Mouse (Mus musculus) CH12.LX (cell line): ENCODE data around the gene Oprm1. TPM values are rescaled to one million over a fixed set of nuclear protein-coding genes. Genes with fewer than 3 reads are reported as not detected.

Experiments
- DNase-seq: peaks from one replicate; pipeline ENCODE4 v3.0.0-alpha.2; 2013; ENCODE audit errors: extremely low read depth
- H3K27ac ChIP-seq: 2 replicates; pipeline ENCODE4 v1.5.1; 2012; ENCODE audit warnings: low read depth, mild to moderate bottlenecking, control low read depth, moderate library complexity; ENCODE audit not compliant: insufficient read depth
- H3K27me3 ChIP-seq: replicated peaks from 2 replicates; pipeline ENCODE3; 2012; ENCODE audit warnings: inconsistent platforms
- H3K36me3 ChIP-seq, 2 experiments: replicated peaks in 1 of 2; 2 replicates each; pipeline versions ENCODE3 to v1.6.1; 2012; ENCODE audit warnings: inconsistent platforms in 1 of 2, low read length in 1 of 2, mild to moderate bottlenecking in 1 of 2, mixed read lengths in 1 of 2, moderate library complexity in 1 of 2; ENCODE audit not compliant: control insufficient read depth in 1 of 2, insufficient read depth in 1 of 2
- H3K4me1 ChIP-seq, 2 experiments: 2 replicates each; pipeline ENCODE4 v1.6.1; 2012; ENCODE audit warnings: inconsistent platforms in 1 of 2, moderate library complexity in 1 of 2; ENCODE audit not compliant: insufficient read depth in 2 of 2, control insufficient read depth in 1 of 2
- H3K4me2 ChIP-seq: 2 replicates; pipeline ENCODE4 v1.6.1; 2012; ENCODE audit warnings: low read depth, mild to moderate bottlenecking, control low read depth; ENCODE audit not compliant: poor library complexity, insufficient read depth, severe bottlenecking
- H3K4me3 ChIP-seq, 3 experiments: fragments of 150-350 bp in 1 of 3; sonication (generic) in 1 of 3; replicated peaks in 1 of 3; 2 replicates each; pipeline versions ENCODE3 to v1.5.1; 2011 to 2012; ENCODE audit warnings: low read depth in 2 of 3, low read length in 2 of 3, mild to moderate bottlenecking in 2 of 3, moderate library complexity in 2 of 3, control low read depth in 1 of 3, improper control_type of control experiment in 1 of 3, inconsistent platforms in 1 of 3, mixed read lengths in 1 of 3; ENCODE audit not compliant: poor library complexity in 1 of 3
- H3K79me2 ChIP-seq: replicated peaks from 2 replicates; pipeline ENCODE4 v1.6.1; 2012; ENCODE audit warnings: mild to moderate bottlenecking, moderate library complexity; ENCODE audit not compliant: control insufficient read depth, poor library complexity, insufficient read depth, severe bottlenecking; ENCODE audit errors: extremely low read depth
- H3K9ac ChIP-seq: 2 replicates; pipeline ENCODE4 v1.6.1; 2012; ENCODE audit warnings: low read depth, mild to moderate bottlenecking, control low read depth, moderate library complexity; ENCODE audit not compliant: insufficient read depth
- H3K9me3 ChIP-seq: replicated peaks from 2 replicates; pipeline ENCODE3; 2012; ENCODE audit warnings: low read length, inconsistent platforms, mixed read lengths
- CHD2 ChIP-seq: IDR thresholded peaks from 2 replicates; pipeline ENCODE4 v1.6.1; 2011; ENCODE audit warnings: low read length, improper control_type of control experiment
- EP300 ChIP-seq: IDR thresholded peaks from 2 replicates; pipeline ENCODE4 v1.6.1; 2011; ENCODE audit warnings: low read length, improper control_type of control experiment
- HCFC1 ChIP-seq: IDR thresholded peaks from 2 replicates; pipeline ENCODE4 v1.6.1; 2012; ENCODE audit warnings: low read depth, mild to moderate bottlenecking, inconsistent platforms, low read length, improper control_type of control experiment
- IRF4 ChIP-seq: IDR thresholded peaks from 2 replicates; pipeline ENCODE4 v1.6.1; 2014; ENCODE audit warnings: low read depth, mild to moderate bottlenecking, inconsistent platforms, low read length, improper control_type of control experiment
- JUND ChIP-seq: conservative IDR thresholded peaks from 2 replicates; pipeline ENCODE4 v1.6.1; 2011; ENCODE audit warnings: low read depth, low read length, improper control_type of control experiment
- KAT2A ChIP-seq: IDR thresholded peaks from 2 replicates; pipeline ENCODE4 v1.6.1; 2012; ENCODE audit warnings: low read length, improper control_type of control experiment, inconsistent platforms; ENCODE audit not compliant: insufficient replicate concordance
- PAX5 ChIP-seq: IDR thresholded peaks from 2 replicates; pipeline ENCODE4 v1.6.1; 2012; ENCODE audit warnings: low read length, inconsistent platforms, mixed read lengths
- POLR2AphosphoS2 ChIP-seq: IDR thresholded peaks from 2 replicates; pipeline ENCODE4 v1.6.1; 2011; ENCODE audit warnings: low read depth, low read length, improper control_type of control experiment
- TBP ChIP-seq: conservative IDR thresholded peaks from 2 replicates; pipeline ENCODE4 v1.6.1; 2011; ENCODE audit warnings: low read depth, low read length, improper control_type of control experiment
- ZKSCAN1 ChIP-seq: IDR thresholded peaks from 2 replicates; pipeline ENCODE4 v1.6.1; 2012; ENCODE audit warnings: low read depth, inconsistent platforms, low read length, improper control_type of control experiment, borderline replicate concordance
- ZMIZ1 ChIP-seq: IDR thresholded peaks from 2 replicates; pipeline ENCODE4 v1.6.1; 2012; ENCODE audit warnings: low read depth, mild to moderate bottlenecking, inconsistent platforms, low read length, improper control_type of control experiment
- ZNF384 ChIP-seq: IDR thresholded peaks from 2 replicates; pipeline ENCODE4 v1.6.1; 2012; ENCODE audit warnings: low read depth, low read length, improper control_type of control experiment, inconsistent platforms
- dilution Hi-C: fragments of 300-500 bp; cut with MboI; formaldehyde crosslinking; loops from 2 replicates; pipeline ENCODE4 v1.14.3; 2020; ENCODE audit warnings: low sequenced_read_pairs; ENCODE audit not compliant: extremely low pct_unique_long_range_greater_than_20kb, extremely low pct_ligation_motif_present
- in situ Hi-C: fragments of 300-500 bp; cut with MboI; formaldehyde crosslinking; loops from 3 replicates; pipeline ENCODE4 v1.14.3; 2019; ENCODE audit warnings: low sequenced_read_pairs, low pct_ligation_motif_present, low pct_unique_long_range_greater_than_20kb, mixed read lengths
- polyA plus RNA-seq: library from polyadenylated mRNA; unstranded; fragments of >175 nt; gene quantifications from 2 replicates; pipeline ENCODE4 v1.2.1, GENCODE M21; 2012; ENCODE audit warnings: low read depth; ENCODE audit not compliant: insufficient read length
- total RNA-seq, 2 experiments: library from RNA; depleted of rRNA; stranded (reverse); fragments of 300-350 nt in 1 of 2; fragments of >200 nt in 1 of 2; gene quantifications; 2 replicates each; pipeline ENCODE4 v1.2.3; 2012 to 2014

Oprm1 gene
- total and polyA plus RNA-seq, 3 experiments = not detected

- Histone ChIP-seq H3K9ac (no peak overlapping the region), H3K4me1 (peaks cover 0 to 28% of the 10 kb centered on the region in 2 experiments; a peak in 2 of 4 replicates), H3K9me3 (peaks cover 5% of the 10 kb centered on the region), H3K27ac (no peak overlapping the region), H3K36me3 (no peaks in the 10 kb centered on the region), H3K27me3 (no peaks in the 10 kb centered on the region), H3K4me2 (no peak overlapping the region), H3K79me2 (no peaks in the 10 kb centered on the region), H3K4me3 (no peak overlapping the region)
- no peak for TF ChIP-seq PAX5
- TF ChIP-seq EP300 = peak; percentile 63; the same call in 1 of the 2 replicates
- peak; percentile 59; the same call in 1 of the 2 replicates for TF ChIP-seq JUND
- TF ChIP-seq TBP = 0 out of 2 replicates have a peak, but pooled peaks have one; percentile 15
- no peak for TF ChIP-seq POLR2AphosphoS2
- in situ Hi-C loops (loop anchor here (25.0 kb wide), 1 partner anchor 1238 kb away; the partner anchor contains the start of genes Fbxo5 and Mtrf1l), dilution Hi-C loops (no loop called here)
- no peak for DNase-seq
Measured at GRCm38 (mm10) chr10:7049901-7050300, 291.6 kb downstream of the Oprm1 start.

- H3K27me3 ChIP-seq = no peaks in the 10 kb centered on the region
- H3K9me3 ChIP-seq = peaks cover 5% of the 10 kb centered on the region
- no peak for TF ChIP-seq HCFC1
- no peak for TF ChIP-seq IRF4
- TF ChIP-seq CHD2 = no peak
- TF ChIP-seq ZMIZ1 = no peak
- TF ChIP-seq KAT2A = no peak
- no peak for TF ChIP-seq ZKSCAN1
- no peak for TF ChIP-seq ZNF384
- H3K4me3 ChIP-seq = no peak within 1 kb of the TSS
- in situ Hi-C loops = loop anchor here (25.0 kb wide), 1 partner anchor 1240 kb away; the partner anchor contains the start of genes Fbxo5 and Mtrf1l
- dilution Hi-C loops = no loop called here
- H3K27ac ChIP-seq = no peak within 1 kb of the TSS
- H3K79me2 ChIP-seq = no peaks in the 10 kb centered on the region
- no peak for DNase-seq
- no peaks in the 10 kb centered on the region for H3K36me3 ChIP-seq
- peaks cover 0 to 43% of the 10 kb centered on the region in 2 experiments; a peak in 2 of 4 replicates for H3K4me1 ChIP-seq
- no peak within 1 kb of the TSS for H3K4me2 ChIP-seq
- no peak within 1 kb of the TSS for H3K9ac ChIP-seq
Measured at GRCm38 (mm10) chr10:7052315-7053017, 294.2 kb downstream of the Oprm1 start, which contains the start of gene Ipcef1. Gene Ipcef1 (minus strand): TSS chr10:7052478.
